Mouse (Mus musculus) lung, postnatal 0 days (tissue): Measurements from ENCODE around the gene Igsf3. TPM values are rescaled to one million over a fixed set of nuclear protein-coding genes. Genes with fewer than 3 reads are reported as not detected.

Experiments used
- ATAC-seq: fragments of 200-750 bp; cut with Nextera tagmentation; 2 replicates; pipeline ENCODE4 v1.8.0; 2017; ENCODE audit warnings: moderate library complexity
- DNase-seq: peaks from one replicate; pipeline ENCODE4 v3.0.0-alpha.2; 2016; ENCODE audit warnings: low spot score
- H3K27ac ChIP-seq: fragments of 300-500 bp; sonication (generic); 2 replicates; pipeline ENCODE4 v1.5.1; 2014; ENCODE audit warnings: antibody characterized with exemption, mild to moderate bottlenecking, low read length, mixed read lengths
- H3K27me3 ChIP-seq: fragments of 300-500 bp; sonication (generic); replicated peaks from 2 replicates; pipeline ENCODE4 v1.6.1; 2014; ENCODE audit warnings: low read length, mixed read lengths; ENCODE audit not compliant: insufficient read depth
- H3K36me3 ChIP-seq: fragments of 300-500 bp; sonication (generic); 2 replicates; pipeline ENCODE4 v1.6.1; 2014; ENCODE audit warnings: low read length, mixed read lengths; ENCODE audit not compliant: insufficient read depth
- H3K4me1 ChIP-seq: fragments of 300-500 bp; sonication (generic); 2 replicates; pipeline ENCODE4 v1.6.1; 2014; ENCODE audit warnings: antibody characterized with exemption, low read depth, low read length, mixed read lengths; ENCODE audit not compliant: insufficient read depth
- H3K4me2 ChIP-seq: fragments of 300-500 bp; sonication (generic); replicated peaks from 2 replicates; pipeline ENCODE4 v1.6.1; 2014; ENCODE audit warnings: low read depth, mild to moderate bottlenecking, low read length, moderate library complexity, mixed read lengths
- H3K4me3 ChIP-seq: fragments of 300-500 bp; sonication (generic); 2 replicates; pipeline ENCODE4 v1.5.1; 2014; ENCODE audit warnings: low read depth, low read length
- H3K9ac ChIP-seq: fragments of 300-500 bp; sonication (generic); replicated peaks from 2 replicates; pipeline ENCODE4 v1.6.1; 2014; ENCODE audit warnings: low read depth, mild to moderate bottlenecking
- H3K9me3 ChIP-seq: fragments of 300-500 bp; sonication (generic); 2 replicates; pipeline ENCODE4 v1.6.1; 2016; ENCODE audit warnings: low read length, mixed read lengths
- CTCF ChIP-seq: IDR thresholded peaks from 2 replicates; pipeline ENCODE4 v1.5.1; 2016; ENCODE audit warnings: antibody characterized with exemption, mild to moderate bottlenecking
- EP300 ChIP-seq: IDR thresholded peaks from 2 replicates; pipeline ENCODE4 v1.6.1; 2016; ENCODE audit warnings: antibody characterized with exemption, mild to moderate bottlenecking, control low read depth
- WGBS: fragments of 180-500 bp; shearing (Covaris S2); extraction: QIAGEN DNeasy Blood & Tissue Kit; methylation state at CpG from one replicate; pipeline ENCODE4 v1.1.7; 2014; 5-methylcytosine and 5-hydroxymethylcytosine counted together
- polyA plus RNA-seq: library from polyadenylated mRNA; unstranded; fragments of >200 nt; fragmentation: Nextera tagmentation; extraction: Ambion mirVana; gene quantifications from 2 replicates; pipeline ENCODE4 v1.2.1, GENCODE M21; 2015

The Igsf3 gene
- polyA plus RNA-seq, 1 experiment from 2014 or later = 16.9 TPM

GRCm38 (mm10) chr3:101393103-101393644 lies 16.3 kb downstream of the Igsf3 start:
- no peak for ATAC-seq
- WGBS = 82% methylated on average over 6 of the region's 6 CpGs
- TF ChIP-seq CTCF (no peak), EP300 (no peak)
- Histone ChIP-seq H3K27ac (no peak overlapping the region), H3K4me3 (no peak overlapping the region), H3K4me1 (peaks cover 18% of the 10 kb centered on the region), H3K4me2 (no peak overlapping the region), H3K9me3 (no peaks in the 10 kb centered on the region), H3K36me3 (no peaks in the 10 kb centered on the region), H3K27me3 (no peaks in the 10 kb centered on the region), H3K9ac (no peak overlapping the region)
- no peak for DNase-seq

GRCm38 (mm10) chr3:101393659-101394539 lies 17.0 kb downstream of the Igsf3 start:
- Histone ChIP-seq H3K4me2 (no peak overlapping the region), H3K4me1 (peaks cover 19% of the 10 kb centered on the region), H3K27me3 (no peaks in the 10 kb centered on the region), H3K4me3 (no peak overlapping the region), H3K36me3 (no peaks in the 10 kb centered on the region), H3K27ac (no peak overlapping the region), H3K9ac (no peak overlapping the region), H3K9me3 (no peaks in the 10 kb centered on the region)
- no peak for TF ChIP-seq EP300
- DNase-seq (no peak), ATAC-seq (no peak)
- 62% methylated on average over 19 of the region's 19 CpGs for WGBS

- Histone ChIP-seq H3K4me1 (peaks cover 19% of the 10 kb centered on the region), H3K36me3 (no peaks in the 10 kb centered on the region), H3K9ac (no peak overlapping the region), H3K4me2 (no peak overlapping the region), H3K9me3 (no peaks in the 10 kb centered on the region), H3K4me3 (no peak overlapping the region), H3K27me3 (no peaks in the 10 kb centered on the region), H3K27ac (no peak overlapping the region)
- TF ChIP-seq CTCF (no peak), EP300 (no peak)
- DNase-seq = no peak
- WGBS = 37% methylated on average over 5 of the region's 5 CpGs
- no peak for ATAC-seq
Observed at GRCm38 (mm10) chr3:101395341-101395740, 18.5 kb downstream of the Igsf3 start.

- no peaks in the 10 kb centered on the region for H3K36me3 ChIP-seq
- WGBS = 71% methylated on average over 3 of the region's 3 CpGs
- H3K27ac ChIP-seq = no peak overlapping the region
- no peaks in the 10 kb centered on the region for H3K9me3 ChIP-seq
- DNase-seq = no peak
- no peak overlapping the region for H3K9ac ChIP-seq
- H3K27me3 ChIP-seq = no peaks in the 10 kb centered on the region
- no peak for ATAC-seq
- no peak for TF ChIP-seq EP300
- TF ChIP-seq CTCF = no peak
- peaks cover 19% of the 10 kb centered on the region for H3K4me1 ChIP-seq
- no peak overlapping the region for H3K4me3 ChIP-seq
- H3K4me2 ChIP-seq = no peak overlapping the region
Observed at GRCm38 (mm10) chr3:101396061-101396460, 19.2 kb downstream of the Igsf3 start.

- no peak overlapping the region for H3K27ac ChIP-seq
- DNase-seq (no peak), ATAC-seq (no peak)
- H3K9ac ChIP-seq = no peak overlapping the region
- H3K27me3 ChIP-seq = no peaks in the 10 kb centered on the region
- H3K4me3 ChIP-seq = no peak overlapping the region
- no peak overlapping the region for H3K4me2 ChIP-seq
- TF ChIP-seq EP300 (no peak), CTCF (no peak)
- WGBS = 50% methylated on average over 13 of the region's 13 CpGs
- peaks cover 19% of the 10 kb centered on the region for H3K4me1 ChIP-seq
- no peaks in the 10 kb centered on the region for H3K36me3 ChIP-seq
- no peaks in the 10 kb centered on the region for H3K9me3 ChIP-seq
Observed at GRCm38 (mm10) chr3:101396726-101397263, 19.9 kb downstream of the Igsf3 start.

GRCm38 (mm10) chr3:101397422-101397821 lies 20.5 kb downstream of the Igsf3 start:
- DNase-seq (no peak), ATAC-seq (no peak)
- no peaks in the 10 kb centered on the region for H3K9me3 ChIP-seq
- no peaks in the 10 kb centered on the region for H3K27me3 ChIP-seq
- peaks cover 19% of the 10 kb centered on the region for H3K4me1 ChIP-seq
- no peak overlapping the region for H3K27ac ChIP-seq
- no peak overlapping the region for H3K4me3 ChIP-seq
- WGBS = 82% methylated on average over 4 of the region's 4 CpGs
- no peak overlapping the region for H3K4me2 ChIP-seq
- TF ChIP-seq EP300 (no peak), CTCF (no peak)
- H3K9ac ChIP-seq = no peak overlapping the region
- H3K36me3 ChIP-seq = no peaks in the 10 kb centered on the region
